ENCODE assay signal across 7 mouse cellular contexts in genomic region chr12:86918983-86919722, GRCm38 (mm10). TPM values are rescaled to one million over a fixed set of nuclear protein-coding genes. Genes with fewer than 3 reads are reported as not detected.
DNase-seq lines count a peak whose midpoint lies in the region; ATAC-seq lines count a peak whose summit lies in the region.

No protein-coding gene starts in this region.

- H3K4me1 ChIP-seq in midbrain, embryonic 10.5 days, result peaks cover 69% of the 10 kb centered on the region
- H3K4me1 ChIP-seq in midbrain, embryonic 11.5 days (ENCODE audit: control insufficient read depth, insufficient read depth, low read length), result peaks cover 13% of the 10 kb centered on the region
- peaks cover 25% of the 10 kb centered on the region for H3K4me1 ChIP-seq in lung, embryonic 16.5 days (replicated peaks; ENCODE audit: control insufficient read depth, insufficient read depth, low read length)

- ATAC-seq in midbrain, embryonic 11.5 days (ENCODE audit: low FRiP score), result no peak
- peak; percentile 60; the same call in 1 of the 2 replicates for ATAC-seq in lung, embryonic 16.5 days (ENCODE audit: low read depth)

- no peaks in the 10 kb centered on the region for H3K9me3 ChIP-seq in midbrain, embryonic 10.5 days (replicated peaks)
- no peaks in the 10 kb centered on the region for H3K9me3 ChIP-seq in midbrain, embryonic 11.5 days (ENCODE audit: control insufficient read depth, low read length)
- H3K9me3 ChIP-seq in lung, embryonic 16.5 days (ENCODE audit: control insufficient read depth, low read length), result no peaks in the 10 kb centered on the region

- DNase-seq in midbrain, embryonic 10.5 days (ENCODE audit: low spot score), result no peak
- no peak for DNase-seq in midbrain, embryonic 11.5 days (ENCODE audit: low spot score, missing footprints)
- DNase-seq in gonadal fat pad, adult 2 months (ENCODE audit: low read depth), result peak; percentile 49
- DNase-seq in adrenal gland, postnatal 10 days, result no peak
- DNase-seq in testis, postnatal 10 days (ENCODE audit: low spot score), result no peak
- DNase-seq in spleen, postnatal 10 days (ENCODE audit: low spot score in 2 of 2), result no peak

- no peak overlapping the region for H3K4me2 ChIP-seq in midbrain, embryonic 11.5 days
- H3K4me2 ChIP-seq in lung, embryonic 16.5 days (ENCODE audit: low read depth, low read length), result no peak overlapping the region

- peaks cover 16% of the 10 kb centered on the region for H3K27me3 ChIP-seq in midbrain, embryonic 10.5 days (ENCODE audit: low read depth, poor library complexity, severe bottlenecking)
- no peaks in the 10 kb centered on the region; the same call in 1 of the 2 replicates for H3K27me3 ChIP-seq in midbrain, embryonic 11.5 days (ENCODE audit: control insufficient read depth, insufficient read depth, low read length)
- H3K27me3 ChIP-seq in lung, embryonic 16.5 days (ENCODE audit: control insufficient read depth, insufficient read depth, low read depth, low read length), result no peaks in the 10 kb centered on the region

- 86% methylated on average over 17 of the region's 17 CpGs for WGBS in midbrain, embryonic 10.5 days
- 86% methylated on average over 17 of the region's 17 CpGs for WGBS in midbrain, embryonic 11.5 days
- WGBS in lung, embryonic 16.5 days, result 55% methylated on average over 17 of the region's 17 CpGs

- peak overlapping the region; percentile 81 for H3K27ac ChIP-seq in midbrain, embryonic 10.5 days (replicated peaks)
- H3K27ac ChIP-seq in midbrain, embryonic 11.5 days (ENCODE audit: low read depth, low read length), result no peak overlapping the region; the same call in 1 of the 2 replicates
- peak overlapping the region; percentile 90 for H3K27ac ChIP-seq in lung, embryonic 16.5 days (ENCODE audit: low read length)

- H3K4me3 ChIP-seq in midbrain, embryonic 10.5 days, result no peak overlapping the region
- no peak overlapping the region for H3K4me3 ChIP-seq in midbrain, embryonic 11.5 days (ENCODE audit: low read depth, low read length)
- H3K4me3 ChIP-seq in lung, embryonic 16.5 days (ENCODE audit: low read length), result no peak overlapping the region

- H3K9ac ChIP-seq in midbrain, embryonic 11.5 days (ENCODE audit: low read length), result no peak overlapping the region
- H3K9ac ChIP-seq in lung, embryonic 16.5 days (ENCODE audit: low read length), result peak overlapping the region; percentile 50

- H3K36me3 ChIP-seq in midbrain, embryonic 10.5 days, result no peaks in the 10 kb centered on the region
- H3K36me3 ChIP-seq in midbrain, embryonic 11.5 days (ENCODE audit: control insufficient read depth, insufficient read depth, low read length), result no peaks in the 10 kb centered on the region
- no peaks in the 10 kb centered on the region for H3K36me3 ChIP-seq in lung, embryonic 16.5 days (ENCODE audit: control insufficient read depth, insufficient read depth, low read length)

RNA-seq across cellular contexts. Expression of gene Cipc, which starts 27.7 kb away (rescaled TPM):
- 33.2 and 35.5 TPM in 2 replicates for polyA plus RNA-seq in midbrain, embryonic 10.5 days (2016; fragmentation: Nextera tagmentation; extraction: Ambion mirVana)
- polyA plus RNA-seq in midbrain, embryonic 11.5 days (2014; fragmentation: Nextera tagmentation; extraction: Ambion mirVana), result 37.9 and 38.4 TPM in 2 replicates
- polyA plus RNA-seq in gonadal fat pad, adult 2 months (2012; rRNA removed), result 41.0 and 44.5 TPM in 2 replicates
- polyA plus RNA-seq in lung, embryonic 16.5 days (2015; fragmentation: Nextera tagmentation; extraction: Ambion mirVana), result 18.9 and 20.2 TPM in 2 replicates
- 10 to 100 TPM; 21.0 to 23.7 TPM for total RNA-seq in adrenal gland, postnatal 10 days (2021)

RNA-seq across cellular contexts. Expression of gene Irf2bpl, which starts 34.6 kb away (rescaled TPM):
- 28.6 and 39.6 TPM in 2 replicates for polyA plus RNA-seq in midbrain, embryonic 10.5 days (2016; fragmentation: Nextera tagmentation; extraction: Ambion mirVana)
- polyA plus RNA-seq in midbrain, embryonic 11.5 days (2014; fragmentation: Nextera tagmentation; extraction: Ambion mirVana), result 24.4 and 26.4 TPM in 2 replicates
- polyA plus RNA-seq in gonadal fat pad, adult 2 months (2012; rRNA removed), result 24.4 and 42.0 TPM in 2 replicates
- polyA plus RNA-seq in lung, embryonic 16.5 days (2015; fragmentation: Nextera tagmentation; extraction: Ambion mirVana), result 28.8 and 34.2 TPM in 2 replicates
- 10 to 100 TPM; 39.7 to 53.2 TPM for total RNA-seq in adrenal gland, postnatal 10 days (2021)
